In the genomic region with DNA sequence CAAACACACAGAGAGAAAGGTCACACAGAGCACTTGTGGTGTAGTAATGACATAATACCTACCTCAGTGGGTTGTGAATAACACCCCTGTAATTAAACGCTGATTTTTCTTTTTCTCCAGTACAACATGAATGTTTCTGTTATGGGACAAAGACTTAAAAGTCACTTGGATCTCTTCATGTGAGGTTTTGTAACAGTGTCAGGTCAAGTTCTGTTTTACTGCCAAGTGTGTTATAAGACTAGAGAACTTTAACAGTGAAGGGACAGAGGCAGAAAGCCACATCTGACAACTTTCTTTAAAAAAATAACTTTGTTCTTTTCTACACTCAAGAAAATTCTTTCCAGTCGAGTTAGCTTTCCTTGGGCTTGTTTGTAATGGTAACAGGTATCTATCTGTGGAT, we compare ENCODE assay signal across 22 mouse cellular contexts.
DNase-seq lines count a peak whose midpoint lies in the region; ATAC-seq and TF ChIP-seq lines count a peak whose summit lies in the region.
"Had no signal": no experiment of that assay in that cellular context is flagged by ENCODE, and none has a peak within 500 bp of the region (broad histone marks: within the 10 kb centered on the region; RNA-seq: fewer than 3 reads in every experiment).

No protein-coding gene starts in this region.

- DNase-seq in liver, adult 2 months (ENCODE audit: extremely low read depth, low read depth, low spot score) = peak; percentile 56
- DNase-seq in liver, embryonic 11.5 days (ENCODE audit: low spot score) = no peak
- peak; percentile 67 for DNase-seq in adipocyte (ENCODE audit: low spot score)
- no peak for DNase-seq in layer of hippocampus, postnatal 25 days (ENCODE audit: extremely low spot score in 1 of 2, low spot score in 1 of 2)
- DNase-seq: adrenal gland, adult 2 months; adrenal gland, adult 8-10 months; adrenal gland, postnatal 10 days; adrenal gland, postnatal 25 days; adrenal gland, postnatal 36 days; B cell, adult 2 months; cerebellum, adult 11 months; cerebellum, adult 11-12 months; cerebellum, adult 18-20 months; cerebellum, adult 2 months; cerebellum, adult 8-10 months had no signal

- no peaks in the 10 kb centered on the region for H3K27me3 ChIP-seq in liver, adult 2 months (ENCODE audit: control insufficient read depth, insufficient read depth, low read length)
- no peaks in the 10 kb centered on the region for H3K27me3 ChIP-seq in liver, embryonic 11.5 days (replicated peaks; ENCODE audit: control insufficient read depth, insufficient read depth, low read length)
- H3K27me3 ChIP-seq: CH12.LX, Patski had no signal

- WGBS in liver, adult 2 months = 68% methylated on average over 2 of the region's 2 CpGs
- 79% methylated on average over 2 of the region's 2 CpGs for WGBS in liver, embryonic 11.5 days

- no peak for ATAC-seq in liver, embryonic 11.5 days (replicated peaks; ENCODE audit: low FRiP score)
- ATAC-seq in monocyte, adult 5-6 weeks (replicated peaks; ENCODE audit: insufficient number of reproducible peaks, low FRiP score, low TSS enrichment, poor library complexity, severe bottlenecking) = no peak
- ATAC-seq: activated CD4-positive, CD25-positive, alpha-beta regulatory T cell, adult 4 months; CD4-positive, CD25-positive, alpha-beta regulatory T cell, adult 4 months; Patski had no signal

- H3K4me2 ChIP-seq in liver, embryonic 11.5 days = no peak overlapping the region

- no peak overlapping the region for H3K27ac ChIP-seq in liver, adult 2 months (replicated peaks; ENCODE audit: insufficient read depth, low read depth, low read length)
- no peak overlapping the region for H3K27ac ChIP-seq in liver, embryonic 11.5 days (ENCODE audit: low read depth, low read length)
- H3K27ac ChIP-seq in brown adipose tissue, adult 24 weeks (replicated peaks; ENCODE audit: low read depth, low read length) = peak overlapping the region; percentile 78

- H3K4me3 ChIP-seq in liver, adult 2 months (ENCODE audit: insufficient read depth, low read depth, low read length) = no peak overlapping the region
- no peak overlapping the region for H3K4me3 ChIP-seq in liver, embryonic 11.5 days (ENCODE audit: low read depth, low read length)
- H3K4me3 ChIP-seq in brown adipose tissue, adult 24 weeks (ENCODE audit: insufficient read depth, low read depth, low read length) = no peak overlapping the region

- peaks cover 5% of the 10 kb centered on the region; the same call in 1 of the 2 replicates for H3K36me3 ChIP-seq in liver, adult 2 months (ENCODE audit: control insufficient read depth, insufficient read depth, low read length)
- H3K36me3 ChIP-seq in liver, embryonic 11.5 days (ENCODE audit: control insufficient read depth, insufficient read depth, low read length) = no peaks in the 10 kb centered on the region

- H3K9ac ChIP-seq in liver, adult 2 months (ENCODE audit: low read depth, low read length) = no peak overlapping the region
- no peak overlapping the region for H3K9ac ChIP-seq in liver, embryonic 11.5 days (ENCODE audit: low read depth, low read length)

- H3K79me2 ChIP-seq in liver, adult 2 months (ENCODE audit: control insufficient read depth, insufficient read depth, low read length) = peaks cover 10% of the 10 kb centered on the region; the same call in 1 of the 2 replicates

- no peaks in the 10 kb centered on the region for H3K9me3 ChIP-seq in liver, embryonic 11.5 days (ENCODE audit: control insufficient read depth, low read length)
- H3K9me3 ChIP-seq: G1E had no signal

- TF ChIP-seq POLR2A in liver, adult 2 months (IDR thresholded peaks at IDR 0.05; ENCODE audit: extremely low read depth, insufficient read depth, low read length) = no peak

- TF ChIP-seq CTCF in liver, adult 2 months (IDR thresholded peaks at IDR 0.05; ENCODE audit: low read depth, low read length) = no peak

- peaks cover 27% of the 10 kb centered on the region for H3K4me1 ChIP-seq in liver, adult 2 months (ENCODE audit: control insufficient read depth, insufficient read depth, low read length)
- peaks cover 7% of the 10 kb centered on the region; the same call in 1 of the 2 replicates for H3K4me1 ChIP-seq in liver, embryonic 11.5 days (replicated peaks; ENCODE audit: control insufficient read depth, insufficient read depth, low read length)
- H3K4me1 ChIP-seq in brown adipose tissue, adult 24 weeks (ENCODE audit: control insufficient read depth, insufficient read depth, insufficient read length, low read length) = peaks cover 15% of the 10 kb centered on the region; the same call in 1 of the 2 replicates

Comparison
In these comparisons a context has a peak if more than half of its experiments do, and no peak if none do; other contexts are left out.
1. DNase-seq: peak in liver, adult 2 months (single experiment) and adipocyte (single experiment); none in liver, embryonic 11.5 days (single experiment) and layer of hippocampus, postnatal 25 days (0 of 2).